Mouse (Mus musculus) myocyte (in vitro differentiated cells): Measurements from ENCODE around the gene Ssu2.

ENCODE experiments used
- CEBPB ChIP-seq: IDR thresholded peaks from 2 replicates; pipeline ENCODE4 v1.6.1; 2011; ENCODE audit warnings: mild to moderate bottlenecking, moderate library complexity; ENCODE audit not compliant: poor library complexity, insufficient read depth, severe bottlenecking
- E2F4 ChIP-seq: IDR thresholded peaks from one replicate; pipeline ENCODE4 v1.6.1; 2011; ENCODE audit warnings: mild to moderate bottlenecking, control low read depth, moderate library complexity; ENCODE audit not compliant: insufficient read depth
- MAX ChIP-seq: IDR thresholded peaks from one replicate; pipeline ENCODE4 v1.6.1; 2011; ENCODE audit warnings: low read depth, mild to moderate bottlenecking, control low read depth
- MYOD1 ChIP-seq, 3 experiments: IDR thresholded peaks; one replicate each; pipeline ENCODE4 v1.6.1; 2011; ENCODE audit warnings: control low read depth in 2 of 3, low read depth in 2 of 3, mild to moderate bottlenecking in 2 of 3, moderate library complexity in 1 of 3; ENCODE audit not compliant: insufficient read length in 2 of 3, control insufficient read depth in 1 of 3
- MYOG ChIP-seq, 3 experiments: IDR thresholded peaks; one replicate each; pipeline ENCODE4 v1.6.1; 2011; ENCODE audit warnings: control low read depth in 2 of 3, low read depth in 2 of 3, mild to moderate bottlenecking in 2 of 3; ENCODE audit not compliant: insufficient read length in 2 of 3, control insufficient read depth in 1 of 3, insufficient read depth in 1 of 3
- POLR2A ChIP-seq: IDR thresholded peaks from one replicate; pipeline ENCODE4 v1.6.1; 2011; ENCODE audit warnings: low read depth, mild to moderate bottlenecking, control low read depth, moderate library complexity; ENCODE audit not compliant: insufficient read length
- POLR2AphosphoS2 ChIP-seq: IDR thresholded peaks from one replicate; pipeline ENCODE4 v1.6.1; 2011; ENCODE audit warnings: low read depth, control low read depth; ENCODE audit not compliant: insufficient read length
- REST ChIP-seq: IDR thresholded peaks from one replicate; pipeline ENCODE4 v1.6.1; 2011; ENCODE audit warnings: mild to moderate bottlenecking, control low read depth, moderate library complexity; ENCODE audit not compliant: insufficient read depth, insufficient read length
- SRF ChIP-seq: IDR thresholded peaks from one replicate; pipeline ENCODE4 v1.6.1; 2011; ENCODE audit warnings: low read depth; ENCODE audit not compliant: control insufficient read depth, insufficient read length
- TCF12 ChIP-seq: IDR thresholded peaks from one replicate; pipeline ENCODE4 v1.6.1; 2011; ENCODE audit warnings: mild to moderate bottlenecking, control low read depth; ENCODE audit not compliant: poor library complexity, insufficient read depth, severe bottlenecking
- TCF3 ChIP-seq: IDR thresholded peaks from one replicate; pipeline ENCODE4 v1.6.1; 2011; ENCODE audit warnings: low read depth, control low read depth; ENCODE audit not compliant: insufficient read length
- USF1 ChIP-seq: IDR thresholded peaks from one replicate; pipeline ENCODE4 v1.6.1; 2011; ENCODE audit warnings: low read depth, mild to moderate bottlenecking, control low read depth, moderate library complexity

DNA sequence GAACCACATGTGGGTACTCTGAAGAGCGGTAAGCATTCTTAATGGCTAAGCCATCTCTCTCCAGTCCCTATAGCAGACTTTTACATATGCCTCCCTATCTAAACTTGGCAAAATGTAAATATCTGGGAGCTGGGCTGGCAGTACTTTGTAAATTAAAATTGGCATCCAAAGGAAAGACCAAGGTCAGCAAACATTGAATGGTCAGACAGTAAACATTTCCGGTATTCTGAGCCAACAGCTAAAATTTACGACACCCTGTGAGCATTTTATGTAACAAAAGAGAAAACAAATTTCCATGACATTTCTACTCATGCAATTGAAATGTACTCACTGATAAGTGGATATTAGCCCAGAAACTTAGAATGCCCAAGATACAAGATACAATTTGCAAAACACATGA, 62.6 kb downstream of the Ssu2 start:
- no peak for TF ChIP-seq CEBPB
- no peak for TF ChIP-seq USF1
- no peak for TF ChIP-seq POLR2A
- TF ChIP-seq MYOD1 (IDR thresholded peaks at IDR 0.05; ENCODE audit: control insufficient read depth in 1 of 3, insufficient read length in 2 of 3, low read depth in 2 of 3), result no peak
- no peak for TF ChIP-seq MAX
- no peak for TF ChIP-seq SRF
- no peak for TF ChIP-seq TCF12
- TF ChIP-seq TCF3, result no peak
- TF ChIP-seq REST, result no peak
- TF ChIP-seq E2F4, result no peak
- TF ChIP-seq POLR2AphosphoS2, result no peak
- no peak for TF ChIP-seq MYOG (IDR thresholded peaks at IDR 0.05; ENCODE audit: control insufficient read depth in 1 of 3, insufficient read depth in 1 of 3, insufficient read length in 2 of 3, low read depth in 2 of 3)
